Mouse (Mus musculus) cortical plate, adult 2 months (tissue): ENCODE data around the gene Phf21b.

Experiments
- CTCF ChIP-seq: fragments of 200-500 bp; IDR thresholded peaks from 2 replicates; pipeline ENCODE4 v1.5.1; 2011; ENCODE audit warnings: mild to moderate bottlenecking, control low read depth, low read length; ENCODE audit not compliant: insufficient read depth; ENCODE audit errors: extremely low read depth
- POLR2A ChIP-seq: fragments of 200-500 bp; IDR thresholded peaks from 2 replicates; pipeline ENCODE4 v1.6.1; 2011; ENCODE audit warnings: mild to moderate bottlenecking, low read length, control low read depth; ENCODE audit not compliant: insufficient read depth; ENCODE audit errors: extremely low read depth

- TF ChIP-seq CTCF (no peak), POLR2A (no peak)
These were observed 68.7 kb downstream of the Phf21b start for GRCm38 (mm10) chr15:84787161-84787560.
